Mouse (Mus musculus) olfactory bulb, adult 2 months (tissue): Measurements from ENCODE around the gene Fignl2. TPM values are rescaled to one million over a fixed set of nuclear protein-coding genes. Genes with fewer than 3 reads are reported as not detected.

Experiments used
- H3K27ac ChIP-seq: fragments of 200-500 bp; 2 replicates; pipeline ENCODE4 v1.5.1; 2012; ENCODE audit warnings: low read depth, low read length; ENCODE audit not compliant: insufficient read depth
- H3K4me1 ChIP-seq: fragments of 200-500 bp; 2 replicates; pipeline ENCODE4 v1.6.1; 2012; ENCODE audit warnings: low read length; ENCODE audit not compliant: control insufficient read depth, insufficient read depth
- H3K4me3 ChIP-seq: fragments of 200-500 bp; 2 replicates; pipeline ENCODE4 v1.5.1; 2012; ENCODE audit warnings: mild to moderate bottlenecking, low read depth, low read length, moderate library complexity; ENCODE audit not compliant: insufficient read depth
- CTCF ChIP-seq: fragments of 200-500 bp; IDR thresholded peaks from 2 replicates; pipeline ENCODE4 v1.5.1; 2012; ENCODE audit warnings: low read depth, mild to moderate bottlenecking, low read length, moderate library complexity; ENCODE audit not compliant: insufficient read depth
- POLR2A ChIP-seq: fragments of 200-500 bp; IDR thresholded peaks from 2 replicates; pipeline ENCODE4 v1.6.1; 2012; ENCODE audit warnings: mild to moderate bottlenecking, low read depth, low read length, moderate library complexity; ENCODE audit not compliant: insufficient read depth
- WGBS: fragments of 180-500 bp; shearing (Covaris S2); methylation state at CpG from one replicate; pipeline ENCODE4 v1.1.7; 2018; 5-methylcytosine and 5-hydroxymethylcytosine counted together
- polyA plus RNA-seq: library from polyadenylated mRNA; stranded (reverse); fragments of >200 nt; gene quantifications from 2 replicates; pipeline ENCODE4 v1.2.4, GENCODE M21; 2012; ENCODE audit warnings: low replicate concordance; ENCODE audit not compliant: missing spikeins, insufficient read depth, insufficient read length

Gene Fignl2
- polyA plus RNA-seq, 1 experiment = not detected

DNA sequence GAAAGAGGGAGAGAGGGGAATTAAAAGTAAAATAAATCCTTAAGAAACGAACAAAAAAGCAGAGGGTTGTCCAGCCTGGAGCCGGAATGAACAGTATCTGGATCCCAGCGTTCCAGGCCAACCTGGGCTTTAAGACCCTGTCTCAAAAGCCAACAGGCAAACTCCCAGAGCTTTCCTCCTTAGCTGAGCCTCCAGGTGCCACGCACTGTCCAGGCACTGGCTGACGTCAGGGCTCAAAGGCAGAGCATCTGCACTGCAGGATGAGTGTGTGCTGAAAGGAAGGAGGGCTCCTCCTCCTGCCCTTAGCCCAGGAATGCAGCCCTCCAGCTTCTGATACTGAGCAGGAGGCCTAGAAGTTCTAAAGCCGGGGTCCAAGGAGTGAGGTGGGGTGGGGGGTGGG is 15.6 kb upstream of the Fignl2 start:
- Histone ChIP-seq H3K4me1 (peaks cover 21% of the 10 kb centered on the region), H3K27ac (no peak overlapping the region), H3K4me3 (no peak overlapping the region)
- WGBS = 83% methylated on average over 6 of the region's 6 CpGs
- TF ChIP-seq POLR2A (no peak), CTCF (no peak)

DNA sequence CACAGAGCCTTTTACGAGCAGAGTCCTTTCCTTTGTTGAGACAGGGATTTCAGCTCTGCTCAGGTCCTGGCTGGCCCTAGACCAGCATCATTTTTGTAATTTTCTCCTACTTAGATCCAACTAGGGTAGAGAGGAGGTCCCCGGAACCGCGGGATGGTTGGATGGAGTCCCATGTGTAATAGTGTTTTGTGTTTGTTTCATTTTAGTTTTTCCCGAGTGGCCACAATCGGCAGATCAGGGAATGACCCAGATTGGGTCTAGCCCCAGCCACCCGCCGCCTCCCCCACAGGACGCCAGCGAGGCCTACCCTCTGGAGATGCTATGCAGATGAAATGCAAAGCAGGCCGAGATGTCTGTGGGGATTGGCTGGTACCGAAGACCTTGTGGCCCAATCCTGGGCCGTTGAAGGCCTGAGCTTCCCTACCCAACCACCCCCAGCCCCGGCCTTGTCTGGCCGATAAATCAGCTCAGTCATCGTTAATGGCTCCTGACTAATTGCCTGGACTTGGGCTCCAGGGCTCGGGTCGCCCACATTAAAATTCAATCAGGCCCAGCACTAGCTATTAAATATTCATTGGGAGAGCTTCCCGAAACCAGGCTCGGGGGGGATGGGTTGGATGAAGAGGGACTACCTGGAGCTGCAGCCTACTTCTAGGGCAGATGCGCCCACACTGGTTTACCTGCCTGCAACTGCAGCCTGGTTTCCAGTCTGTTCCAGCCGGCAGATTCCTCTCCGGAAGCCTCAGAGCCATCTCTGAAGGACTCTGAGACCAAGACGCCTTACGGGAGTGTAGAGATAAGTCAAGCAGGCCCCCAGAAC is 14.7 kb upstream of the Fignl2 start:
- no peak for TF ChIP-seq CTCF
- no peak for TF ChIP-seq POLR2A
- Histone ChIP-seq H3K4me1 (peaks cover 17% of the 10 kb centered on the region), H3K27ac (no peak overlapping the region), H3K4me3 (no peak overlapping the region)
- 52% methylated on average over 25 of the region's 25 CpGs for WGBS

DNA sequence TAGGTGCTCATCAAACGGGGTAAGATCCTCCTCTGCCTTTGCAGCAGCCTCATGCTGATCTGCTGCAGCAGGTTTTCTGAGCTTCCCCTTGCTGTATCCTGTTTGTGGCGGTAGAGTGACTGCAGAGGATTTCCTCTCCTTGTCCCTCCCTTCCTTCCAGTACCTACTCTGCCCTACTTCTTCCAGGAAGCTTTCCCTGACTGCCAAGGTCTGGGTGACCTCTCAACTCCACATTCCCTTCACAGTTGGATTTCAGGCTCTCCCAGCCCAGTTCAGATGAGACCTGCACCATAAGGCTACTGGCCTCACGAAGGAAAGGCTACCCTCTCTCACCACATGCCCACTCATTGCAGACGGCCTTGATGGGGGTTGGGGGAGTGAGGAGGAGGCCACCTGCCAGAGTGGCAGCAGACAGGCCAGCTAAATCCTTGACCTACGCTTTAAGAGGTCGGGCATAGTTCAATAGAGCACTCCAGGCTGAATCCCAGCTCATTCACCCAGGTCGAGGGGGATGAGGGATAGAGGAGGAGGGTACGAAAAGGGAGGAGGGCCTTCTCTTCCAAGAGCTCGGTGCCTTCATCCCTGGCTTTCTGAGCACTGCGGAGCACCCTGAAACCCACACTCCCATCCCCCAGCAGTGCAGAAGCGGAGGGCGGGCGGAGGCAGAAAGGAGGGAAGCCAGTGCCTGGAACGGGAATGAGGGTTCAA is 13.9 kb upstream of the Fignl2 start:
- Histone ChIP-seq H3K27ac (no peak overlapping the region), H3K4me1 (peaks cover 13% of the 10 kb centered on the region), H3K4me3 (no peak overlapping the region)
- WGBS = 54% methylated on average over 14 of the region's 14 CpGs
- no peak for TF ChIP-seq POLR2A
- TF ChIP-seq CTCF = no peak

DNA sequence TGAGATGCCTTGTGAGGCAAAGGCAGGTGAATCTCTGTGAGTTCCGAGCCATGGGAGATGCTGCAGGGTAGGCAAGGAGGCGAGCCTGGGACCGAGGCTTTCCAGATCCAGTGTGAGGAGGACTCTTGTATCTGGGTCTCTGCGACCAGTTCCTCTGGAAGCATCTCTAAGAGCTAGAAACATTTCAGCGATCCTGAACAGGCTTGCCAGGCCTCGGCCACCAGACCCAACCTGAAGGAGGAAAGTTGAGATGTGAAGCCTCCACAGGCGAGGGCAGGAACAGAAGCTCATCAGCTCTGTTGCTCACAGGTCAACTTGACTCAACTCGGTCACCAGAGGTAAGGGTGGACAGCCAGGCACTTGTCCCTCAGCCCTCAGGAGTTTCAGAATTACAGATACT is 13.2 kb upstream of the Fignl2 start:
- H3K4me3 ChIP-seq = no peak overlapping the region
- WGBS = 97% methylated on average over 8 of the region's 8 CpGs
- peaks cover 13% of the 10 kb centered on the region for H3K4me1 ChIP-seq
- H3K27ac ChIP-seq = no peak overlapping the region
- TF ChIP-seq CTCF (no peak), POLR2A (no peak)

DNA sequence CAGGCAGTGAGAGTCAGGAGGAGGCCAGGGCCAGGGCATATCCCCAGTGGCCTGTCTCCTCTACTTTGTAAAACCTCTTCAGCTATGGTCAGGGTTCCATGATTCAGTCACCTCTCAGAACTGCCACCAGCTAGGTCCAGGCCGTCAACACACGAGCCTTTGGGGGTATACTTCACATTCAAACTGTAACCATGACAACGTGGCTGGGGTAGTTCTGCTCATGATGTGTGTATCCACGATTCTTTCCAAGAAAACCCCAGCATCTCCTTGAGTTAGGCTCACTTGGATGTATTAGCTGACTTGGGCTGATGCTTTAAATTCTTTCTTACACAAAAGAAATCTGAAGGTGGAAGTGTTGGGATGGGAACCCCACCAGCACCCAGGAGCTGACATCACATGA is 9.9 kb upstream of the Fignl2 start:
- 65% methylated on average over 4 of the region's 4 CpGs for WGBS
- H3K27ac ChIP-seq = no peak overlapping the region

DNA sequence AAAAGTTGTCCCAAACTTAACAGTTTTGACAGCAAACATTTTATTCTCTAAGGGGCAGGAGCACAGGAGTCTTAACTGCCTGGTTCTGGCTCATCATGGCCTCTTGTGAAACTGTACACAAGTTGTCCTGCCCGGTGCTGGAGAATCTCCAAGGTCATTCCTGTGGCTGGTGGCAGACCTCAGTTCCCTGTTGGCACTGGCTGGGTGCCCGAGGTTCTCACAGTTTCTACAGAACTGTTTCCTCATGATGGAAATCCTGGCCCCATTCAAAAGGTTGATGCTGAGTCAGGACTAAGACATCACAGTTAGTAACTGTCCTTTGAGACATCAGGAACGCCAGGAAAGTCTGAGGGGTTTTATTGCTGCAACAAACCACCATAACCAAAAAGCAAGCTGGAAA is 8.6 kb upstream of the Fignl2 start:
- no peak overlapping the region for H3K4me3 ChIP-seq
- 57% methylated on average over 3 of the region's 3 CpGs for WGBS
- H3K4me1 ChIP-seq = no peaks in the 10 kb centered on the region
- TF ChIP-seq CTCF = no peak
- no peak for TF ChIP-seq POLR2A
- no peak overlapping the region for H3K27ac ChIP-seq

More for the DNA sequence above, 9.9 kb upstream of the Fignl2 start:
- Histone ChIP-seq H3K4me1 (peaks cover 11% of the 10 kb centered on the region), H3K4me3 (no peak overlapping the region)
- TF ChIP-seq POLR2A (no peak), CTCF (no peak)

DNA sequence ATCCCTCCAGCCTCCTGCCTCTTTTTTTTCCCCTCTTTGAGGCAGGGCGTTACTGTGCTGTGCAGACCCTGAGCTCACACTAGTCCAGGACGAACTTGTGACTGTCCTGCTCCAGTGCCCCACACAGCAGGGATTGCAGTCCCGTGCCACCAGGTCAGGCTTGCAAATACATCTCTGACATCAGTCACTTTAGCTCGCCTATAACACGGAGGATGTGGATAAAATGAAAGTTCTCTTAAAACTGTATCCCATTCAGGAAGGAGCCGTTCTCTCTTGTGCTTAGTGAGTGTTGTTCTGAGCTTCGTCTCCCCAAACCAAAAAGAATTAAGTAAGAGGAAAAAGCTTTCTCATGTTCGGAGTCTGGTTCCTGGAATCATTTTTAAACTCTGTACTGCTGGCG is 8.1 kb upstream of the Fignl2 start:
- Histone ChIP-seq H3K4me3 (no peak overlapping the region), H3K27ac (no peak overlapping the region), H3K4me1 (no peaks in the 10 kb centered on the region)
- TF ChIP-seq CTCF = no peak
- no peak for TF ChIP-seq POLR2A
- 74% methylated on average over 9 of the region's 9 CpGs for WGBS

DNA sequence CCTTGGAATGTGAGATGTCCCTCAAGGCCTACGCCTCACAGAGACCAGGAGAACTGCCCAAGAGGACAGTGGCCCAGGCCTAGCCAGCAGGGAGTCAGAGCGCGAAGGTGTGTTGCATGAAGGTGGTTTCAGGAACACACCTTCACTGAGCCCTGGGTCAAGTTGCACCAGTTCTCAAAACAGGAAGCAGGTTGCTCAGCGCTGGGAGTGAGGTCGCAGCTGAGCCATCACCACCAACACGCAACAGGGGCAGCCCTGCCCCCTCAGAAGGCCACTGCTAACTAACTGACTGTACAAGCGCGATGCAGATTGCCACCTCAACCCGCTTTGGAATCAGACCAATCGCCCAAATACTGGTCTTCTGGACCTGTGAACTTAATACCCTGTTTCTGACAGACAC is 6.1 kb upstream of the Fignl2 start:
- WGBS = 92% methylated on average over 10 of the region's 10 CpGs
- H3K4me3 ChIP-seq = no peak overlapping the region
- H3K4me1 ChIP-seq = no peaks in the 10 kb centered on the region
- TF ChIP-seq CTCF (no peak), POLR2A (no peak)
- H3K27ac ChIP-seq = no peak overlapping the region

DNA sequence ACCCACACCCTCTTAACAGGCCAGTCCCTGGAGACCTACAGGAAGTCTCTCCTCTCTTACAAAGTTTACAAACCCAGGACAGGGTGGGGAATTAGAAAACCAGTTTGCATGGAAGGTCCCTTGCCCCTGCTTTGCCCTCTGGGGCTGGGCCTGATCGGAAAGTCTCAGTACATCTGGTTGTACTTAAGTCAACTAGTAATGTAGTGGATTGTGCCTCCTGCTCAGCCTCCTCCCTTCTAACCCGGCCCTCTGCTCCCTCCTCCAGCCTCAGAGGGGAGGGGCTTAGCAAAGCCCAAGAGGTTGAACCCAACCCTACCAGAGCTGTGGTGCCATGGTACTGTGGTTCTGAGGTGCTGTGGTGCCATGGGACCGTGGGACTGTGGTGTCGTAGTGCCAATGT is 3.9 kb upstream of the Fignl2 start:
- Histone ChIP-seq H3K4me3 (no peak overlapping the region), H3K4me1 (peaks cover 16% of the 10 kb centered on the region), H3K27ac (no peak overlapping the region)
- 73% methylated on average over 4 of the region's 4 CpGs for WGBS
- TF ChIP-seq POLR2A = no peak
- TF ChIP-seq CTCF = no peak
